Mouse (Mus musculus) spleen, adult 2 months (tissue): ENCODE measurements around the gene Emg1. TPM values are rescaled to one million over a fixed set of nuclear protein-coding genes. Genes with fewer than 3 reads are reported as not detected.

ENCODE experiments used
- DNase-seq, 2 experiments: peaks; one replicate each; pipeline versions ENCODE4 v3.0.0 to v3.0.0-alpha.2; 2012 to 2021; ENCODE audit warnings: low spot score in 2 of 2, low read depth in 1 of 2
- H3K27ac ChIP-seq: fragments of 200-500 bp; 2 replicates; pipeline ENCODE4 v1.5.1; 2012; ENCODE audit warnings: low read length, inconsistent platforms; ENCODE audit not compliant: insufficient read depth
- H3K27me3 ChIP-seq: fragments of 200-500 bp; 2 replicates; pipeline ENCODE4 v1.6.1; 2012; ENCODE audit warnings: mild to moderate bottlenecking, moderate library complexity, low read length, inconsistent platforms; ENCODE audit not compliant: control insufficient read depth, insufficient read depth
- H3K36me3 ChIP-seq: fragments of 200-500 bp; 2 replicates; pipeline ENCODE4 v1.6.1; 2012; ENCODE audit warnings: mild to moderate bottlenecking, low read length, inconsistent platforms; ENCODE audit not compliant: control insufficient read depth, insufficient read depth
- H3K4me1 ChIP-seq: fragments of 200-500 bp; 2 replicates; pipeline ENCODE4 v1.6.1; 2011; ENCODE audit warnings: inconsistent platforms; ENCODE audit not compliant: control insufficient read depth, insufficient read depth, insufficient read length
- H3K4me3 ChIP-seq: fragments of 200-500 bp; 2 replicates; pipeline ENCODE4 v1.5.1; 2011; ENCODE audit warnings: mild to moderate bottlenecking, inconsistent platforms; ENCODE audit not compliant: insufficient read depth, insufficient read length; ENCODE audit errors: extremely low read depth
- CTCF ChIP-seq: fragments of 200-500 bp; IDR thresholded peaks from 2 replicates; pipeline ENCODE4 v1.5.1; 2011; ENCODE audit warnings: mild to moderate bottlenecking, inconsistent platforms; ENCODE audit not compliant: insufficient read depth, insufficient read length, insufficient replicate concordance; ENCODE audit errors: extremely low read depth
- POLR2A ChIP-seq: fragments of 200-500 bp; IDR thresholded peaks from 2 replicates; pipeline ENCODE4 v1.6.1; 2011; ENCODE audit warnings: low read depth, low read length, inconsistent platforms
- WGBS: fragments of 180-500 bp; shearing (Covaris S2); methylation state at CpG from one replicate; pipeline ENCODE4 v1.1.7; 2018; 5-methylcytosine and 5-hydroxymethylcytosine counted together
- polyA plus RNA-seq: library from polyadenylated mRNA; depleted of rRNA; stranded (reverse); fragments of >200 nt; gene quantifications from 2 replicates; pipeline ENCODE4 v1.2.3, GENCODE M21; 2012; rRNA removed

Gene Emg1
- polyA plus RNA-seq = 46.2 and 47.9 TPM in 2 replicates

DNA sequence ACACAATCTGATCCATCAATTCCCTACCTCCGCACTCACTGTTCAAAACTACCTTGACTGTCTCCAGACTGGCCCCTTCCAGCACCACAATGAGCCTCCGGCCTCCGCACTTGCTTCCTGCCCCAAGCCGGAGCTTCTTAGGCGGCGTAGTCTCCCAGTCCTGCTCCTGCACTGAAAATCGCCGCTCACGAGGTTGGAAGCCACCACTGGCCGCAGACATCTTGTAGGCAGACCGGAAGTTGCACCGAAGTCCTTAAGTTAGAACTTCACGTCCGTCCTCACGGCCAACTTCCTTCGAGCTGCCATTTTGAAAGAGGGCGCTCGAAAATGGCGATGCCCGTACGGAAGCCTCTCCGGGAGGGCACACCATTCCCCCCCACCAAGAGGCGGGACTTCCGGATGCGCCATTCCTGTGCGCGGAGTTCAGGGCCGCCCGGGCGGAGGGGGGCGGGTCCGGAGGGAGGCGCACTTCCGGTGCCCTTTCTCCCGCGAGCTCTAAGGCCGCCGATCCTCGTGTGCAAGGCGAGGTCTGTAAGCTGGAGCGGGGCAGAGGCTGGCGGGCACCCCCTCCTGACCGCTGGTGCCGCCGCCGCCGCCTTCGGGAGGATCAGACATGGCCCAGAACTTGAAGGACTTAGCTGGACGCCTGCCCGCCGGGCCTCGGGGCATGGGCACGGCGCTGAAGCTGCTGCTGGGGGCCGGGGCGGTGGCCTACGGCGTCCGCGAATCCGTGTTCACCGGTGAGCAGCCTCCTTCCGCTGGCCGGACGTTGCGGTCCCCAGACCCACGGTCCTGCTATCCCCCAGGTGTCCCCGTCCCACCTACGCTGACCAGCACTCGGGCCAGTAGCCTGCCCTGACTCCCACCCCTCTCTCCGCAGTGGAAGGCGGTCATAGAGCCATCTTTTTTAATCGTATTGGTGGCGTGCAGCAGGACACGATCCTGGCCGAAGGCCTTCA lies at the start of gene Emg1, which contains the start of gene Phb2:
Gene Emg1, minus strand, starts transcription at position 355 of the 959 bp plus-strand sequence.
Gene Phb2, plus strand, starts transcription at position 513 of the 959 bp plus-strand sequence.
- under 1% methylated on average over 76 of the region's 76 CpGs for WGBS
- H3K4me3 ChIP-seq = peak within 1 kb of the TSS; percentile 93
- no peak for TF ChIP-seq CTCF
- TF ChIP-seq POLR2A = 0 out of 2 replicates have a peak, but pooled peaks have one; percentile 33
- DNase-seq = peak; percentile 96 to 98
- H3K27me3 ChIP-seq = no peaks in the 10 kb centered on the region
- H3K27ac ChIP-seq = peak within 1 kb of the TSS; percentile 83
- peaks cover 7% of the 10 kb centered on the region; the same call in 1 of the 2 replicates for H3K4me1 ChIP-seq
- H3K36me3 ChIP-seq = peaks cover 20% of the 10 kb centered on the region

DNA sequence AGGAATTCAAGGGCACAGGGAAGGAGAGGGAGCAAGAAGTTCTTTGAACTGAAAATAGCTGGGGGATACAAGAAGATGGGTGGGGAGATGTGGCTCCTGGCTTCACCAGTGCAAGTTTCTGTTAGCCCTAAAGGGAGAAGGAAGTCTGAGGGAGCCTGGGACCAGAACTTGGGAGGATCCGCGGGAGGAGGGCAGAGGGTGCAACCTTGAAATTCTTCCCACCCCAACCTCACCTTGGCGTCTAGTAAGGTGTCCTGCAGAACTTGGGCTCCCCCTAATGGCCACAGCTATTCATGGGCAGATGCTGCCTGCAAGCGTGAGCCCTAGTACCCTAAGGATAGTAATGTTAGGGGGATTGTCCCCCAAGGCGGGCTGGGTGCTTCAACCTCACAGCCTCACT lies 47.3 kb upstream of the Emg1 start:
- TF ChIP-seq CTCF = peak; percentile 95; the same call in 1 of the 2 replicates
- no peak for TF ChIP-seq POLR2A
- 4% methylated on average over 5 of the region's 5 CpGs for WGBS
- Histone ChIP-seq H3K36me3 (no peaks in the 10 kb centered on the region), H3K27me3 (no peaks in the 10 kb centered on the region), H3K4me1 (no peaks in the 10 kb centered on the region; the same call in 1 of the 2 replicates), H3K27ac (no peak overlapping the region), H3K4me3 (no peak overlapping the region)
- peak; percentile 77 to 85 for DNase-seq

DNA sequence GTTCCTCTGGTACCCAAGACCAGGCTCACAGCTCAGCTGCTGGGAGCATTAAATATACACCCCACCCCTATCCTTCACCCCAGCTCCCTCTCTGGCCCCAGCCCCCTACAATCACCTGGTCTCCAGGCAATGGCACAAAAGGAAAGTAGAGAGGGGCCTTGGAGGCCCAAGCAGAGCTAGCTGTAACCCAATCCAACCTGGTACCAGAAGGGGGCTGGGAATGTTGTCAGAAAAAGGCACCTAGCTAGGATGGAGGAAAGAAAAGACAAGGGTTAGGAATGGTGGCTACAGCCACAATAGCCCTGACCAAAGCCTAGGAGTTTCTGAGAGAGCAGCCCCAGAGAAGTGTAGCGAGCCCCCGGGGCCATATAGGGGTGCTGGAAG lies 46.9 kb upstream of the Emg1 start:
- H3K27me3 ChIP-seq = no peaks in the 10 kb centered on the region
- WGBS = 49% methylated on average over 2 of the region's 2 CpGs

GRCm38 (mm10) chr6:124757909-124758848 lies 46.2 kb upstream of the Emg1 start:
- DNase-seq = no peak
- H3K27ac ChIP-seq = no peak overlapping the region
- H3K4me1 ChIP-seq = no peaks in the 10 kb centered on the region; the same call in 1 of the 2 replicates
- TF ChIP-seq POLR2A = no peak
- TF ChIP-seq CTCF = no peak
- WGBS = 78% methylated on average over 5 of the region's 5 CpGs
- no peaks in the 10 kb centered on the region for H3K27me3 ChIP-seq
- no peak overlapping the region for H3K4me3 ChIP-seq
- H3K36me3 ChIP-seq = no peaks in the 10 kb centered on the region

More for the DNA sequence above, 46.9 kb upstream of the Emg1 start:
- Histone ChIP-seq H3K4me1 (no peaks in the 10 kb centered on the region; the same call in 1 of the 2 replicates), H3K4me3 (no peak overlapping the region), H3K27ac (no peak overlapping the region), H3K36me3 (no peaks in the 10 kb centered on the region)
- TF ChIP-seq CTCF = no peak
- no peak for TF ChIP-seq POLR2A
- no peak for DNase-seq

DNA sequence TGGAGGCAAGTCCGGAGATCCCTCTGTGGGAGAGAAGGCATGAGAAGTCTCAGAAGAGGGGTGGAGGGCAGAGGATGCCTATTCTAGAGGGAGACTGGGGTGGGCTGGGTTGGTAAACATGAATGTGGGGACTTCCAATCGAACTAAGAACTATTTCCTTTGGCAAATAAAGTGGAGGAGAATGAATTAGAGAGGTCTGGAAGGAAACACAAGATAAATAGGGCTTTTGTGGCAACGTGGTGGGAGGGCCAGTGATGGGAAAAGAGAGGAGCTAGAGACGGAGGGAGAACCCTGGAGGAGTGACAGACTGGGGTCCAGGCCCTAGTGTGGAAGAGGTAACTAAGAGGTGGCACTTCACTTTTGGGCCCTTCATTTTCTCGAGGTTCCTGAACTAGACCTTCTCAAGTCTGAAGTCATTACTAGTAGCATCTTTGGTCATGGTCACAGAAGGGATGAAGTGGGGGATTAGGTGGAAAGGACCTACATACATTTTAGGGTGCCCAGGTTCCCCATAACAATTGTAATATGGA lies 45.4 kb upstream of the Emg1 start:
- Histone ChIP-seq H3K4me1 (no peaks in the 10 kb centered on the region; the same call in 1 of the 2 replicates), H3K27ac (0 out of 2 replicates have a peak overlapping the region, but pooled peaks have one; percentile 11), H3K36me3 (no peaks in the 10 kb centered on the region), H3K4me3 (peak overlapping the region; percentile 91; the same call in 1 of the 2 replicates), H3K27me3 (no peaks in the 10 kb centered on the region)
- DNase-seq = no peak
- TF ChIP-seq CTCF (no peak), POLR2A (no peak)
- WGBS = 42% methylated on average over 5 of the region's 5 CpGs
